Mouse (Mus musculus) thymus, postnatal 14 days (tissue): ENCODE results near the gene Gtf2h1.

Source experiments
- DNase-seq: peaks from one replicate; pipeline ENCODE4 v3.0.0; 2021

Gtf2h1 gene

DNA sequence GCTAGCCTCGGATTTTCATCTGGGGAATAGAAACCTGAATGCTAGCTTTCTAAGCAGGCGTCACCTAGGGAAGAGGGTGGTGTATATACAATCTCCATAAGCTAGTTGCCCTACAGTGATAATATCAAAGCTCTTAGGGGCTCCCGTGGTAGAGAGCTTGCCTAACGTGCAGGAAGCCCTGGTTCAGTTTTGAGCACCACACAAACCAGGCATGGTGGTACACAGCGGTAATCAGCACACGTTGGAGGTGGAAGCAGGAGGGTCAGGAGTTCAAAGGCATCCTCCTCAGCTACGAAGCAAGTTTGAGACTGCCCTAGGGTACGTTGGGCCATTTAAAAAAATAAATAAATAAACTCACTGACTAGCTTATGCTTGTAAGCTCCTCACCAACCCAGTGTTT, 35.8 kb downstream of the Gtf2h1 start:
- DNase-seq: no peak

DNA sequence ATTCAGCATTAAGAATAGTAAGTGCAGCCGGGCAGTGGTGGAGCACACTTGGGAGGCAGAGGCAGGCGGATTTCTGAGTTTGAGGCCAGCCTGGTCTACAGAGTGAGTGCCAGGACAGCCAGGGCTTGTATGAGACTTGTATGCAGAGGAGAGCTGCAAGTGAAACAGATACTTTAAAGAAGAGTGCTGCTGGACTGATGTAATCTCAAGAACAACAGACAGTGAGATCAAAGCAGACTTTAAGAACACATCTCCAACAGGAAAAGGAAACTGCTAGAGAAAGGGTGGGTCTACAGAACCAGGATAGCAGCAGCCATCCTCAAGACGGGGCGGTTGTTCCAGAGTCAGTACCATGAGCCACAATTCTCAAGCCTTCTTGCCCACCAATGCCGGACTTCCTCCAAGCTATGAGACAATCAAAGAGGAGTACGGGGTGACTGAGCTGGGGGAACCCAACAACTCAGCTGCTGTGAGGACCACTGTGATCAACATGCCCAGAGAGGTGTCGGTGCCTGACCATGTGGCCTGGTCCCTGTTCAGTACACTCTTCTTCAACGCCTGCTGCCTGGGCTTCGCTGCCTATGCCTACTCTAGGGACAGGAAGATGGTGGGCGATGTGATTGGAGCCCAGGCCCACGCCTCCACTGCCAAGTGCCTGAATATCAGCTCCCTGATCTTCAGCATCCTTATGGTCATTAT, 36.4 kb downstream of the Gtf2h1 start:
- peak; percentile 31 for DNase-seq

DNA sequence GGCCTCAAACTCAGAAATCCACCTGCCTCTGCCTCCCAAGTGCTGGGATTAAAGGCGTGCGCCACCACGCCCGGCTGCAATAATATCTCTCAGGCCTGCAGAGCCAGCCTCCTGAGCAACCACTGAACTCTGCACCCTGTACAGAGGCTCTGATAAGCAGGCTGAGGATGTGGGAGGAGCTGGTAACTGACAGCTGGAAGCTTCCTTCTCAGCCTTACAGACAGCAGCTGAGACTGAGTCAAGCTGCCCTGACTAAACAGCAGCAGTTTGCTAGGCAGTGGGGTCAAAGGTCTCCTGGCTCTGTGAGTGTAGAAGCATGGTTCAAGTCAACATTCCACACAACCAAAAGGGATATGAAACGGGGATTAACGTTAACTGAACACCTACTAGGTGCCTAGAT, 37.4 kb downstream of the Gtf2h1 start:
- DNase-seq: peak; percentile 80

DNA sequence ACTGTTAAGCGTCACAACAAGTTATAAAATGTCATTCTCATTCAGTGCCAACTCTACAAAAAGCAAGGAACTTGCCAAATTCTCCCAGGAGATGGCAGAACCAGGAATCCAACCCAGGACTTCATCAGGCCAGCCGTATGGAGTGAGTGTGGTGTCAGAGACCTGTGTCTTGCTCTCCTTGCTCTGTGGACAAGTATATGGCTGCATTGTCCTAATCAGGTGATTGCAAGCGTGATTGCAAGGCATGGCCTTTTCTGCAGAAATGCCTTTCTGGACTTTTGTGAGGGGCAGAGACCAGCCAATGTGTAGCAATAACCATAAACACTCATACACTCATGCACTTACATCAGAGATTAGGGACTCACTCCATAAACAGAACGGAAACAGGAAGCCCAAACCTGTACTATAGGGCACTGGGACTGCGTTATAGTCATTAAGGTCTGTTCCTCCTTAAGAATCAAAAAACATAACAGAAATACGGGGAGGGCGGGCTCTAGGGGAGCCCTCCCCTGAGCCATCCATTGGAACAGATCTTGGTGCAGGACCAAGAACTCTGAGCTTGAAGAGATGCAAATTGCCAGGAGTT, 37.9 kb downstream of the Gtf2h1 start:
- DNase-seq: no peak

- no peak for DNase-seq
Measured at GRCm38 (mm10) chr7:46834994-46835610, 39.2 kb downstream of the Gtf2h1 start.

DNA sequence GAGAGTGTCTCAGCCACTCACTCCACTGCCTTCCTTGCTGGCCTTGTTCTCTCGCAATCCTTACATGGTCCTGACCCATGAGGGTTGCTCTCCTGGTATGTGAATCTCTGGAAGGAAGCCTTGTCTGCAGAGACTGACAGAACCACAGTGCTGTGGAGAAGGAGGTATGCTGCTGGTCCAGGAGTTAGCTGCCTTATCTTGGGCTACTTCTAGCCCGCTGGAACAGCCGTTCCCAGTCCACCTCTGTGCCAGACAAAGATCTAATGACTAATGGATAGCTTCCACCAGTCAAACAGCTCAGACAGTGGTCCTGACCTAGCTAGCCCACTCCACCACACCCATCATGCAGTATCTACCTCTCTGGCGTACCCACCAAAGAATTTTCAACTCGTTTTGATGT, 40.5 kb downstream of the Gtf2h1 start:
- DNase-seq: no peak

DNA sequence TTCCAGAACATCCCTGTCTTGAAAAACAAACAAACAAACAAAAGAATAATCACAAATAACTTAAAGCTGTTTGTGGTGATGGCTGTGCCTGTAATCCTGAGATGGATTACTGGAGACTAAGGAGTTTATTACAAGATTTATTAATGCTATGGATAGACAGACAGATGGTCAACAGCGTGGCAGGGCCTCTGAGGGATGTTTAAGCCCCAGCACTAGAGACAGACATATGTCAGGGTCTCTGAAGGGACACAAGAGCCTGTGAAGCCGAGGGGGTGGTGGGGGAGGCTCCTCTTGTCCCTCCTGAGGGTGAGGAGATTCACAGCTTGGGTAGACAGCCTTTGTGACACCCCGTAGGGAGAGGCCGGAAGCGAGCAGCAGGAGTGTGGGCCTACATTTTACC, 41.2 kb downstream of the Gtf2h1 start:
- DNase-seq: no peak

DNA sequence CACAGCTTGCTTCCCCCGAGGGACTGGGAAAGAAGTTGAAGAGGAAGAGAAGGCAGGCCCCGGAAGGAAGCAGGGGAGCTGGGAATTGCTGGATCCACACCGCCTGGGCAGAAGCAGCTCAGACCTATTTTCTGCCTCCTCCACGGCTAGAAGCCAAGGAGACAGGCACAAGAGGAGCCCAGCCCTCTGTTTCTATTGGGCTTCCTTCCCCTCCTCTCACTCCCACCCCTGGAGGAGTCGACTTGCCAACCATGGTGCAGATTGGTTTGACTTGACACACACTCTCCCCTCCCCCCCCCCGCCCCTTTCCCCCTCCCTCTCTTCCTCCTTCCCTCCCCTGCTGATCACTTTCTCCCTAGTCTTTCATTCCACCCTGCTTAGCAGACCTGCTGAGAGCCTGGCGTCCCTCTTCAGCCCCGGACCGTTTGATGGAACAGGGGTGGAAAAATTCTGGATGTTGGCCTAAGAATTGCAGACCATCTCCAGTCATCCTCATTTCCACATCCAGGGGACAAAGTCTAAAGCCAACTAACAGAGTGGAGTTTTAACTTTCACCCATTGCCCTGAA, 42.3 kb downstream of the Gtf2h1 start:
- DNase-seq: peak; percentile 48

DNA sequence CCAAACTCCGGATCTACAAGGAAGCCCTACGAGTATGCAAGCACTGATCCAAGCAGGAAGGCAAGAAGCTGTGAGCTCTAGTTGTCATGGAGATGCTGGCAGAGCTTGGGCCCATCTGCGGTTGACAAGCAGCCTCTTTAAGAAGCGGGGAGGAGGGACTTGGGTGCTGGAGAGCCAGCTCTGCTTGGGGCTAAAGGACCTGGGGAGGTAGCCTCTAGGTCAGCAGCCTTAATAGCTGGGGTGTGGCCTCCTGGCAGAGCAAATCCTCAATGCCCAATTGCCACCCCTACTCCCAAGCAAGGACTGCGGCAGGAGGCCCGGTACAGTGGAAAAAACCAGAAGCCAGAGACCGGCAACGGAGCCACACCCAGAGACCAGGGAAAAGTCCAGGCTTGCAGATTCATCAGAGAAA, 43.0 kb downstream of the Gtf2h1 start:
- DNase-seq: peak; percentile 73

GRCm38 (mm10) chr7:46839446-46839845, 43.5 kb downstream of the Gtf2h1 start:
- DNase-seq: no peak

- no peak for DNase-seq
Measured at GRCm38 (mm10) chr7:46839861-46840260, 44.0 kb downstream of the Gtf2h1 start.

GRCm38 (mm10) chr7:46840326-46840725, 44.4 kb downstream of the Gtf2h1 start:
- DNase-seq: no peak

- DNase-seq: no peak
Measured at GRCm38 (mm10) chr7:46840787-46841525, 45.1 kb downstream of the Gtf2h1 start, which contains the start of gene Ldha. Ldha (plus strand) TSS chr7:46841475.

GRCm38 (mm10) chr7:46842278-46842677, 46.4 kb downstream of the Gtf2h1 start:
- DNase-seq: no peak

DNA sequence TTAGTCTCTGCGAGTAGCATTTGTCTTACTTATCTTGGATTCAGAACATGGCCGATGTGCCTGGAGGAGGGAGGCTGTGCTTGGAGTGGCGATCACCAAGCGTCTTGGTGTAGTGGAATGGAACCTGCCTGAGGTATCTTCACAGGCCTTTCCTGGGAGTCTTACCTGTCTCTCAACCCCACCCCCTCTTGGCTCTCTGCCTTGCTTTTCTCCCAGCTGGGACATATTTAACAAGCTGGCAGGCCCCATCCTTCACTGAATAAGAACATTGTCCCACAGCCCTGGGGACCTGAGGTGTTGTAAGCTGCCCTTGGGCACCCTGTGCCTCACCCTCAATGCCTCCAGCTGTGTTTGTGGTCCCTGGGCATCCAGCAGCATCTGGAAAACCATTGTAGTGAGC, 47.7 kb downstream of the Gtf2h1 start:
- no peak for DNase-seq

- peak; percentile 95 for DNase-seq
Measured at GRCm38 (mm10) chr7:46845211-46845977, 49.5 kb downstream of the Gtf2h1 start.

DNA sequence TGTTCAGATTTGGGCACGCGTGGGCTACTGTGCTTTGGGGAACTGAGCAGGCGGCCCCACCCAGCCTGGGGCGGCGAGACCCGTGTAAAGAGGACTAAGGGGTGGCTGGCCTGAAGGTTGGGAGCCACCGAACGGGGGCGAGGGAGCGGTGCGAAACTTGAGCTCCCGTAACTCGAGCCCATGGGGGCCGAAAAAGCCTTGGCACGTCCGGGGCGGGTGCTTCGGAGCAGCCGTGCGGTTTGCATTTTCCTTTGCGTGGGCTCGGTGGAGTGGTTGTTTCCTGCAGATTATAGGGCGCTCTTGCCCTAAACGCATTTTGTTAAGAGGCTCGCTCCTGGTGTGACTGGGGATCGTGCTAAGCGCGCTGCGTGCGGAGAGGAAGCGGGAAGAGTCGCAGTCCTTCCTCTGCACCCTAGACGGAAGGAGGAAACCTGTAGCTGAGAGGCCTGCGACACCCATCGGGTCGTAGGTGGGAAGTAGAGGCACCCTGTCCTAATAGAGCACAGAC, 50.1 kb downstream of the Gtf2h1 start:
- DNase-seq: peak; percentile 70

GRCm38 (mm10) chr7:46846486-46847244, 50.8 kb downstream of the Gtf2h1 start:
- DNase-seq: peak; percentile 84

GRCm38 (mm10) chr7:46849287-46849686, 53.4 kb downstream of the Gtf2h1 start:
- DNase-seq: no peak

GRCm38 (mm10) chr7:46851026-46851425, 55.1 kb downstream of the Gtf2h1 start:
- DNase-seq: no peak

GRCm38 (mm10) chr7:46852666-46853065, 56.8 kb downstream of the Gtf2h1 start:
- no peak for DNase-seq
